Mouse (Mus musculus): ENCODE data around the gene Ccni. TPM values are rescaled to one million over a fixed set of nuclear protein-coding genes. Genes with fewer than 3 reads are reported as not detected.
A peak's percentile ranks its signal among the peaks of the same experiment; 100 is the strongest.

The Ccni gene
- polyA plus RNA-seq, 1 experiment from 2014 or later, result 93.7 TPM

- H3K9me3 ChIP-seq, result no peaks in the 10 kb centered on the region
- no peak for ATAC-seq (ENCODE audit: insufficient number of reproducible peaks, low FRiP score, low TSS enrichment, low read depth)
- no peak overlapping the region for H3K27ac ChIP-seq
Measured at GRCm38 (mm10) chr5:93231721-93232120, 25.4 kb upstream of the Ccni start.

DNA sequence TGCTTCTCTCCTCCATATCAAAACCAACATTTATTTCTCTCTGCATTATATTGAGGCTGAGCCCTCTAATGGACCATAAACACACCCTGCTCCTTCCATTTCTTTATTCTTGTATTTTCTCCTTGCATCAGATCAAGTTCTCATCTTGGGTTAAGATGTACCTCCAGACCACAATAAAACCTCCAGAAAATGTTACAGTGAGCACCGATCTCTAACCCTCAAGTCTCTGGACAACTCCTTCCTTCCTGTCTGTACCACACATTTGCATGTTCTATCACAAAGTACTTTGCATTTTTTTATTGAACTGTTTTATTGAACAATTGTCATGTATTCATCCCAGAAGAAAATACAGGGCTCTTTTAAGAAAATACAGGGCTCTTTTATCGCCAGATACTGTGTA is 23.2 kb upstream of the Ccni start:
- WGBS, result 80% methylated on average over 2 of the region's 2 CpGs
- no peak overlapping the region for H3K27ac ChIP-seq
- no peaks in the 10 kb centered on the region for H3K36me3 ChIP-seq
- no peak for ATAC-seq (ENCODE audit: insufficient number of reproducible peaks, low FRiP score, low TSS enrichment, low read depth)
- no peak overlapping the region for H3K9ac ChIP-seq
- H3K27me3 ChIP-seq, result no peaks in the 10 kb centered on the region
- H3K4me1 ChIP-seq, result no peaks in the 10 kb centered on the region
- H3K9me3 ChIP-seq, result no peaks in the 10 kb centered on the region
- H3K4me3 ChIP-seq, result no peak overlapping the region
- no peak overlapping the region for H3K4me2 ChIP-seq

More at GRCm38 (mm10) chr5:93231721-93232120, 25.4 kb upstream of the Ccni start:
- 68% methylated on average over 3 of the region's 3 CpGs for WGBS
- Histone ChIP-seq H3K36me3 (no peaks in the 10 kb centered on the region), H3K9ac (no peak overlapping the region), H3K27me3 (no peaks in the 10 kb centered on the region), H3K4me1 (no peaks in the 10 kb centered on the region), H3K4me3 (no peak overlapping the region), H3K4me2 (no peak overlapping the region)

DNA sequence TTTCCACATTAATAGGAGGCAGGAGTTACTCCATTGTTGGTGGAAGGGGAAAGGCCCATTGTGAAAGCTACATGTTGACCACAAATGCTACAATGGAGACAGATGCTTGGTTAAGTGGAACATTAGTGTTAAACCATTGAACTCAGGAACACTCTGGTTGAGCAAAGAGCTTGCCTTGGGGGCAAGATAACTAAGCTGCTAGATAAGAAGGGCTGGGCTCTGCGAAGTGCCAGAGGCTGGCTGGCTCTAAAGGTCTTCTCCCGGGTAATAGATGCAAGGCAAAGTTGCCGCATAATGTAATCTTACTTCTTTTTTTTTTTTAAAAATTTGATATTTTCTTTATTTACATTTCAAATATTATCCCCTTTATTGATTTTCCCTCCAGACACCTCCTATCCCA is 20.9 kb upstream of the Ccni start:
- Histone ChIP-seq H3K27ac (no peak overlapping the region), H3K9ac (no peak overlapping the region), H3K27me3 (no peaks in the 10 kb centered on the region), H3K4me1 (no peaks in the 10 kb centered on the region; the same call in 1 of the 2 replicates), H3K36me3 (no peaks in the 10 kb centered on the region), H3K4me3 (no peak overlapping the region), H3K4me2 (no peak overlapping the region), H3K9me3 (no peaks in the 10 kb centered on the region)
- 91% methylated on average over 3 of the region's 3 CpGs for WGBS
- no peak for ATAC-seq (ENCODE audit: insufficient number of reproducible peaks, low FRiP score, low TSS enrichment, low read depth)

DNA sequence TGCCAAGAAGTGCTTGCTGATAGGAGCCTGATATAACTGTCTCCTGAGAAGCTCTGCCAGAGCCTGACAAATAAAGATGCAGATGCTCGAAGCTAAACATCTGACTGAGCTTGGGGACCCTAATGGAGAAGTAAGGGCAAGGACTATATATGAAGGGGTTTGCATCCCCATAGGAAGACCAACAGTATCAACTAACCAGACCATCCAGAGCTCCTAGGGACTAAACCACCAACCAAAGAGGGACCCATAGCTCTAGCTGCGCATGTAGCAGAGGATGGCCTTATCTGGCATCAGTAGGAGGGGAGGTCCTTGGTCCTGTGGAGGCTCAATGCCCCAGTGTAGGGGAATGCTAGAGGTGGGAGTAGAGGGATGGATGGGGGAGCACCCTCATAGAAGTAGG is 18.3 kb upstream of the Ccni start:
- WGBS, result 87% methylated on average over 2 of the region's 2 CpGs
- no peak overlapping the region for H3K9ac ChIP-seq

GRCm38 (mm10) chr5:93221661-93222060 is 15.4 kb upstream of the Ccni start:
- H3K4me1 ChIP-seq, result peaks cover 4% of the 10 kb centered on the region; the same call in 1 of the 2 replicates
- no peaks in the 10 kb centered on the region for H3K27me3 ChIP-seq
- no peaks in the 10 kb centered on the region for H3K9me3 ChIP-seq
- WGBS, result 38% methylated on average over 3 of the region's 3 CpGs
- no peaks in the 10 kb centered on the region for H3K36me3 ChIP-seq
- no peak overlapping the region for H3K4me2 ChIP-seq
- no peak overlapping the region for H3K4me3 ChIP-seq
- no peak overlapping the region for H3K27ac ChIP-seq
- ATAC-seq (ENCODE audit: insufficient number of reproducible peaks, low FRiP score, low TSS enrichment, low read depth), result peak; percentile 48; the same call in 1 of the 2 replicates
- H3K9ac ChIP-seq, result no peak overlapping the region

More for the DNA sequence above, 18.3 kb upstream of the Ccni start:
- Histone ChIP-seq H3K27me3 (no peaks in the 10 kb centered on the region), H3K4me2 (no peak overlapping the region), H3K9me3 (no peaks in the 10 kb centered on the region), H3K27ac (no peak overlapping the region), H3K4me3 (no peak overlapping the region), H3K4me1 (peaks cover 4% of the 10 kb centered on the region; the same call in 1 of the 2 replicates), H3K36me3 (no peaks in the 10 kb centered on the region)
- no peak for ATAC-seq (ENCODE audit: insufficient number of reproducible peaks, low FRiP score, low TSS enrichment, low read depth)

- Histone ChIP-seq H3K36me3 (no peaks in the 10 kb centered on the region), H3K4me3 (no peak overlapping the region), H3K4me1 (peaks cover 4% of the 10 kb centered on the region; the same call in 1 of the 2 replicates), H3K9me3 (no peaks in the 10 kb centered on the region), H3K4me2 (no peak overlapping the region), H3K9ac (no peak overlapping the region), H3K27me3 (no peaks in the 10 kb centered on the region), H3K27ac (no peak overlapping the region)
- no peak for ATAC-seq (ENCODE audit: insufficient number of reproducible peaks, low FRiP score, low TSS enrichment, low read depth)
- 70% methylated on average over 3 of the region's 3 CpGs for WGBS
Measured at GRCm38 (mm10) chr5:93218375-93218774, 12.1 kb upstream of the Ccni start.

DNA sequence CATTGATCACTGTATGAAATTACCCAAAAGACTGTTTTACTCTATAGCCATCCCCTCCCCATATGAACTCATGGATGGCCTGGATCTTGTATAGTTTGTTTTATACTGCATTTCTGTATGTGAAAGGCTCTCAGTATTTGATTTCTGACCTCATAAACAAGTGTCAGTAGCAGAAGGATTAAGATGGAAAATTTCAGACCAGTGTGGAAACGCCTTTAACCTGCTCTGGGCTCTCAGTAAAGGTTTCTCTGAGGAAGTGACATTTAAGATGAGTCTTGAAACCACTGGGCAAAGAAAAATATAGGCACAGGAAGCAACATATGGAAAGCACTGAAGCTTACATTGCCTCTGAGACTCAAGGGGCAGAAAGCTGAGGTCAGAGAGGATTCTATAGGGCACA is 1.3 kb upstream of the Ccni start:
- H3K27ac ChIP-seq, result peak overlapping the region; percentile 27; the same call in 1 of the 2 replicates
- H3K36me3 ChIP-seq, result no peaks in the 10 kb centered on the region
- 0 out of 2 replicates have a peak overlapping the region, but pooled peaks have one; percentile 55 for H3K4me2 ChIP-seq
- 46% methylated on average over 1 of the region's 1 CpGs for WGBS
- H3K4me3 ChIP-seq, result no peak overlapping the region
- H3K27me3 ChIP-seq, result no peaks in the 10 kb centered on the region
- H3K9me3 ChIP-seq, result no peaks in the 10 kb centered on the region
- H3K9ac ChIP-seq, result no peak overlapping the region
- peaks cover 2% of the 10 kb centered on the region; the same call in 1 of the 2 replicates for H3K4me1 ChIP-seq
- ATAC-seq (ENCODE audit: insufficient number of reproducible peaks, low FRiP score, low TSS enrichment, low read depth), result no peak

- peaks cover 2% of the 10 kb centered on the region; the same call in 1 of the 2 replicates for H3K4me1 ChIP-seq
- peak overlapping the region; percentile 96 for H3K27ac ChIP-seq
- H3K27me3 ChIP-seq, result no peaks in the 10 kb centered on the region
- 0 out of 2 replicates have a peak overlapping the region, but pooled peaks have one; percentile 40 for H3K9ac ChIP-seq
- no peaks in the 10 kb centered on the region for H3K9me3 ChIP-seq
- H3K4me2 ChIP-seq, result peak overlapping the region; percentile 55
- no peaks in the 10 kb centered on the region for H3K36me3 ChIP-seq
- ATAC-seq (ENCODE audit: insufficient number of reproducible peaks, low FRiP score, low TSS enrichment, low read depth), result no peak; the same call in 1 of the 2 replicates
- H3K4me3 ChIP-seq, result peak overlapping the region; percentile 93
- WGBS, result under 1% methylated on average over 6 of the region's 6 CpGs
Measured at GRCm38 (mm10) chr5:93207006-93207348, 682 bp upstream of the Ccni start.

DNA sequence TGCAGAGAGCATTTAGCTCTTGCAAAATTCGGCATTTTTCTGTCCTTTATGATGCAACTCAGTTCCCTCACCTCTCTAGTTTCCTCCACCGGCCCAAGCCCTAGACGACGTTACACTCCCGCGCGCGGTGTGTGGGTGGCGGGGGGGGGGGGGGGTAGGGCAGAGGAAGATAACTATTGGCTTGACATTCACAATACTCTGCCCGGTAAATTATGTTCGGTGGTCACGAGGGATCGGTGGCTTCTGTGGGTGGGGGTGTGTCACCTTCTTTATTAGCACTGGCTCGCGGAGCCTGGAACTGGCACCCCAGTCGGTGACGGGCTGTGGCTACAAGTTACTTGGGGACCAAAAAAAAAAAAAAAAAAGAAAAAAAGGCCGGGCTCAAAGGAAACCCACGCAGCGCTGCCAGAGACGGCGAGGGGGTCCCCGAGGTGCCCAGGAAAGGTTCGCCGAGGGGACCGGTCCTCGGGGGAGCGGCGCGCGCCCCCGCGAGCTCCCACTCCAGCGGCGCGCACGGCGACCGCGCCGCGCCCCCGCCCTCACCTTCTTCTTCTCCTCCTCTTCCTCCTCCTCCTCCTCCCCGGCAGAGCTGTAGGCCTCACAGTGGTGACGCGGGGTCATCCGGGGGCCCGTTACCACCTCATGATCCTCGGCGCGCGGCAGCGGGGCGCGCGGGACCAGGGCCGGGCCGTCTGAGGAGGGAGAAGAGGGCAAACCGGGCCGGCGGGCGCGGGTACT is 755 bp downstream of the Ccni start:
- H3K4me2 ChIP-seq, result peak overlapping the region; percentile 44
- peak; percentile 41; the same call in 1 of the 2 replicates for ATAC-seq (ENCODE audit: insufficient number of reproducible peaks, low FRiP score, low TSS enrichment, low read depth)
- 0% methylated on average over 60 of the region's 63 CpGs for WGBS

DNA sequence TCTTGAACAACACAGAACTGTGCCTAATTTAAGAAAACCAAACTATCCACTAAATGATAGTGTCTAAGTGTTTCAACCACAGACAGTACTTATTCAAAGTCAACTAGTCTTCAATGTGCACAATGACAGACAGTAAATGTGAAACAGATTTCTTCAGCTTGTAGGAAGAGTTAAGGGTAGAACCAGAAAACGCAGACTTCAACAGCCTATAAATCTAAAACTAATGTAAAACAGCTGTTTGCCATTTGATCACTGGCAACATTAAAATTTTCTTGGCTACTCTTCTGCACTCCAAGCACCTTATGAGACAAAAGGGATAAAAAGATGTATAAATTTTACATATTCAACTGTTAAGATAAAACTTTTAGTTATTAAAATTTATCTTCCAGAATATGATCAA is 5.1 kb downstream of the Ccni start:
- no peak overlapping the region for H3K4me3 ChIP-seq
- H3K9ac ChIP-seq, result no peak overlapping the region
- no peak for ATAC-seq (ENCODE audit: insufficient number of reproducible peaks, low FRiP score, low TSS enrichment, low read depth)
- 27% methylated on average over 1 of the region's 1 CpGs for WGBS
- no peak overlapping the region for H3K27ac ChIP-seq
- 0 out of 2 replicates have a peak, but pooled peaks cover 2% of the 10 kb centered on the region for H3K4me1 ChIP-seq
- no peaks in the 10 kb centered on the region for H3K27me3 ChIP-seq
- no peaks in the 10 kb centered on the region for H3K9me3 ChIP-seq
- no peak overlapping the region for H3K4me2 ChIP-seq
- H3K36me3 ChIP-seq, result peaks cover 22% of the 10 kb centered on the region

More for the DNA sequence above, 755 bp downstream of the Ccni start:
- Histone ChIP-seq H3K4me3 (peak overlapping the region; percentile 93), H3K27ac (peak overlapping the region; percentile 96), H3K4me1 (peaks cover 4% of the 10 kb centered on the region; the same call in 1 of the 2 replicates), H3K9me3 (no peaks in the 10 kb centered on the region), H3K9ac (peak overlapping the region; percentile 84), H3K27me3 (no peaks in the 10 kb centered on the region), H3K36me3 (peaks cover 3% of the 10 kb centered on the region)

DNA sequence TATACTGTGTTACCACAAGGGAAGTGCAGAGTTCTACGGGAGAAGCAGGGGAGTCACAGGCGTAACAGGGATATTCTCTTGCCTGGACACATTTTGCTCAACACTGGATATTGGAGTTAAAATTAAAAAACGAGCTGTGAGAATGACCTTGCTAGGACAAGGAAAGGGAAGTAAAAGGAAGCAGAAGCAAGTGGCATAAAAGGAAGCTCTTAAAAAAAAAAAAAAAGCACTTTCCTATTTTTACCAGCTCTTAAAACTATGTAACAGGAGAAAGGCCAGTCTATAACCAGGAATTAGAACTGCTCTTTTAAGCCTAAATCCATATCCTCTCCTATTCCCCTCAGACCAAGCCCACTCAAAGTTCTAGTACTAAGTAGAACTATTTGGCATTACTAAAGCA is 8.1 kb downstream of the Ccni start:
- Histone ChIP-seq H3K4me1 (0 out of 2 replicates have a peak, but pooled peaks cover 2% of the 10 kb centered on the region), H3K27ac (no peak overlapping the region), H3K27me3 (no peaks in the 10 kb centered on the region), H3K4me3 (no peak overlapping the region), H3K9ac (no peak overlapping the region), H3K9me3 (no peaks in the 10 kb centered on the region), H3K36me3 (peaks cover 25% of the 10 kb centered on the region), H3K4me2 (no peak overlapping the region)
- WGBS, result 74% methylated on average over 3 of the region's 3 CpGs
- ATAC-seq (ENCODE audit: insufficient number of reproducible peaks, low FRiP score, low TSS enrichment, low read depth), result no peak

- Histone ChIP-seq H3K4me2 (no peak overlapping the region), H3K27ac (no peak overlapping the region), H3K9me3 (no peaks in the 10 kb centered on the region), H3K4me1 (no peaks in the 10 kb centered on the region), H3K27me3 (no peaks in the 10 kb centered on the region), H3K9ac (no peak overlapping the region), H3K36me3 (peaks cover 28% of the 10 kb centered on the region), H3K4me3 (no peak overlapping the region)
- no peak for ATAC-seq (ENCODE audit: insufficient number of reproducible peaks, low FRiP score, low TSS enrichment, low read depth)
- WGBS, result 91% methylated on average over 5 of the region's 5 CpGs
Measured at GRCm38 (mm10) chr5:93190428-93190827, 15.9 kb downstream of the Ccni start.

Measured in limb, embryonic 15.5 days (tissue).